Mouse (Mus musculus) E14TG2a.4 (cell line): ENCODE data around the gene Csnk1e.

Source experiments
- CTCF ChIP-seq: conservative IDR thresholded peaks from 2 replicates; pipeline ENCODE4 v1.5.1; 2014; ENCODE audit warnings: low read length
- POU5F1 ChIP-seq: IDR thresholded peaks from 2 replicates; pipeline ENCODE4 v1.6.1; 2014; ENCODE audit warnings: low read length, borderline replicate concordance

- no peak for TF ChIP-seq CTCF
- no peak for TF ChIP-seq POU5F1
Observed at GRCm38 (mm10) chr15:79377681-79378080, 77.7 kb downstream of the Csnk1e start.
